Mouse (Mus musculus) MEL (cell line): ENCODE results near the gene Nt5dc2. TPM values are rescaled to one million over a fixed set of nuclear protein-coding genes. Genes with fewer than 3 reads are reported as not detected.

Source experiments
- DNase-seq: peaks from one replicate; pipeline ENCODE4 v3.0.0; 2011; ENCODE audit warnings: low read depth, low spot score
- H3K27ac ChIP-seq: 2 replicates; pipeline ENCODE4 v1.5.1; 2012; ENCODE audit warnings: low read depth, mild to moderate bottlenecking, control low read depth, low read length, moderate library complexity; ENCODE audit not compliant: control insufficient read depth
- H3K27me3 ChIP-seq, 2 experiments: fragments of 150-350 bp in 1 of 2; sonication (generic) in 1 of 2; 2 replicates each; pipeline ENCODE4 v1.6.1; 2012; ENCODE audit warnings: low read length in 2 of 2, mild to moderate bottlenecking in 2 of 2, improper control_type of control experiment in 1 of 2, moderate library complexity in 1 of 2; ENCODE audit not compliant: insufficient read depth in 2 of 2, control insufficient read depth in 1 of 2
- H3K36me3 ChIP-seq, 2 experiments: 2 replicates each; pipeline ENCODE4 v1.6.1; 2012 to 2014; ENCODE audit warnings: low read length in 2 of 2, improper control_type of control experiment in 1 of 2, inconsistent platforms in 1 of 2, mild to moderate bottlenecking in 1 of 2; ENCODE audit not compliant: insufficient read depth in 2 of 2, control insufficient read depth in 1 of 2
- H3K4me1 ChIP-seq, 2 experiments: fragments of 150-350 bp in 1 of 2; sonication (generic) in 1 of 2; 2 replicates each; pipeline ENCODE4 v1.6.1; 2012; ENCODE audit warnings: low read length in 2 of 2, improper control_type of control experiment in 1 of 2, mild to moderate bottlenecking in 1 of 2; ENCODE audit not compliant: insufficient read depth in 2 of 2, control insufficient read depth in 1 of 2
- H3K4me3 ChIP-seq, 2 experiments: fragments of 150-350 bp in 1 of 2; sonication (generic) in 1 of 2; 2 replicates each; pipeline ENCODE4 v1.5.1; 2012; ENCODE audit warnings: low read depth in 2 of 2, low read length in 2 of 2, mild to moderate bottlenecking in 2 of 2, moderate library complexity in 2 of 2, control low read depth in 1 of 2, improper control_type of control experiment in 1 of 2; ENCODE audit not compliant: control insufficient read depth in 1 of 2, insufficient read depth in 1 of 2
- H3K79me2 ChIP-seq: 2 replicates; pipeline ENCODE4 v1.6.1; 2012; ENCODE audit warnings: mild to moderate bottlenecking, low read length, moderate library complexity; ENCODE audit not compliant: control insufficient read depth, poor library complexity, insufficient read depth
- H3K9ac ChIP-seq: 2 replicates; pipeline ENCODE4 v1.6.1; 2012; ENCODE audit warnings: low read depth, mild to moderate bottlenecking, control low read depth, low read length, moderate library complexity; ENCODE audit not compliant: control insufficient read depth, poor library complexity, severe bottlenecking
- H3K9me3 ChIP-seq: fragments of 150-350 bp; sonication (generic); replicated peaks from 2 replicates; pipeline ENCODE4 v1.6.1; 2012; ENCODE audit warnings: mild to moderate bottlenecking, low read length, improper control_type of control experiment, moderate library complexity; ENCODE audit not compliant: insufficient read depth
- BHLHE40 ChIP-seq: IDR thresholded peaks from 2 replicates; pipeline ENCODE4 v1.6.1; 2012; ENCODE audit warnings: low read depth, mild to moderate bottlenecking, inconsistent platforms, low read length, improper control_type of control experiment, borderline replicate concordance
- CHD1 ChIP-seq: IDR thresholded peaks from 2 replicates; pipeline ENCODE4 v1.6.1; 2012; ENCODE audit warnings: low read depth, mild to moderate bottlenecking, inconsistent platforms, low read length, improper control_type of control experiment
- CHD2 ChIP-seq: IDR thresholded peaks from 2 replicates; pipeline ENCODE4 v1.6.1; 2011; ENCODE audit warnings: low read length, improper control_type of control experiment
- CTCF ChIP-seq, 3 experiments: IDR thresholded peaks in 2 of 3; conservative IDR thresholded peaks in 1 of 3; 2 replicates each; pipeline ENCODE4 v1.5.1; 2011 to 2012; ENCODE audit warnings: low read length in 3 of 3, low read depth in 2 of 3, mild to moderate bottlenecking in 2 of 3, improper control_type of control experiment in 1 of 3, inconsistent platforms in 1 of 3, mixed read lengths in 1 of 3, moderate library complexity in 1 of 3; ENCODE audit not compliant: control insufficient read depth in 1 of 3, insufficient read depth in 1 of 3, poor library complexity in 1 of 3, severe bottlenecking in 1 of 3
- E2F4 ChIP-seq: IDR thresholded peaks from 2 replicates; pipeline ENCODE4 v1.6.1; 2011; ENCODE audit warnings: low read depth, low read length, improper control_type of control experiment, borderline replicate concordance
- ELF1 ChIP-seq: IDR thresholded peaks from 2 replicates; pipeline ENCODE4 v1.6.1; 2014; ENCODE audit warnings: low read depth, mild to moderate bottlenecking, inconsistent platforms, low read length, improper control_type of control experiment, moderate library complexity
- ETS1 ChIP-seq: IDR thresholded peaks from 2 replicates; pipeline ENCODE4 v1.6.1; 2012; ENCODE audit warnings: low read depth, mild to moderate bottlenecking, inconsistent platforms, low read length, improper control_type of control experiment, moderate library complexity
- GATA1 ChIP-seq: IDR thresholded peaks from 2 replicates; pipeline ENCODE4 v1.6.1; 2011; ENCODE audit warnings: low read depth, low read length, improper control_type of control experiment
- HCFC1 ChIP-seq: IDR thresholded peaks from 2 replicates; pipeline ENCODE4 v1.6.1; 2012; ENCODE audit warnings: low read depth, mild to moderate bottlenecking, inconsistent platforms, low read length, improper control_type of control experiment, moderate library complexity
- MAFK ChIP-seq: IDR thresholded peaks from 2 replicates; pipeline ENCODE4 v1.6.1; 2011; ENCODE audit warnings: low read depth, mild to moderate bottlenecking, low read length, improper control_type of control experiment, borderline replicate concordance
- MEF2A ChIP-seq: IDR thresholded peaks from 2 replicates; pipeline ENCODE4 v1.6.1; 2014; ENCODE audit warnings: low read depth, mild to moderate bottlenecking, inconsistent platforms, low read length, improper control_type of control experiment; ENCODE audit not compliant: poor library complexity, insufficient replicate concordance, severe bottlenecking; ENCODE audit errors: extremely low read depth
- MXI1 ChIP-seq: IDR thresholded peaks from 2 replicates; pipeline ENCODE4 v1.6.1; 2011; ENCODE audit warnings: mild to moderate bottlenecking, low read depth, low read length, improper control_type of control experiment
- NELFE ChIP-seq: IDR thresholded peaks from 2 replicates; pipeline ENCODE4 v1.6.1; 2011; ENCODE audit warnings: low read depth, low read length, improper control_type of control experiment
- RCOR1 ChIP-seq: IDR thresholded peaks from 2 replicates; pipeline ENCODE4 v1.6.1; 2012; ENCODE audit warnings: low read depth, mild to moderate bottlenecking, inconsistent platforms, low read length, improper control_type of control experiment
- TBP ChIP-seq: IDR thresholded peaks from 2 replicates; pipeline ENCODE4 v1.8.0; 2011; ENCODE audit warnings: low read depth, low read length, improper control_type of control experiment
- USF2 ChIP-seq, 2 experiments: IDR thresholded peaks; 2 replicates each; pipeline ENCODE4 v1.6.1; 2011 to 2012; ENCODE audit warnings: improper control_type of control experiment in 2 of 2, low read length in 2 of 2, borderline replicate concordance in 1 of 2, inconsistent platforms in 1 of 2, low read depth in 1 of 2, mild to moderate bottlenecking in 1 of 2; ENCODE audit not compliant: insufficient read depth in 1 of 2
- ZNF384 ChIP-seq: IDR thresholded peaks from 2 replicates; pipeline ENCODE4 v1.6.1; 2012; ENCODE audit warnings: low read depth, mild to moderate bottlenecking, inconsistent platforms, low read length, improper control_type of control experiment
- polyA plus RNA-seq, 2 experiments: library from polyadenylated mRNA; stranded (reverse) in 1 of 2; unstranded in 1 of 2; fragments of >175 nt in 1 of 2; fragments of >200 nt in 1 of 2; gene quantifications; 2 replicates each; pipeline versions ENCODE4 v1.2.1 to v1.2.4; 2012; ENCODE audit warnings: low replicate concordance in 2 of 2, low read depth in 1 of 2; ENCODE audit not compliant: insufficient read length in 2 of 2, insufficient read depth in 1 of 2, missing spikeins in 1 of 2
- total RNA-seq: library from RNA; depleted of rRNA; stranded (reverse); fragments of 300-350 nt; gene quantifications from 2 replicates; pipeline ENCODE4 v1.2.3, GENCODE M21; 2012

Gene Nt5dc2
- total and polyA plus RNA-seq, 3 experiments: 168 to 349 (median 291) TPM

DNA sequence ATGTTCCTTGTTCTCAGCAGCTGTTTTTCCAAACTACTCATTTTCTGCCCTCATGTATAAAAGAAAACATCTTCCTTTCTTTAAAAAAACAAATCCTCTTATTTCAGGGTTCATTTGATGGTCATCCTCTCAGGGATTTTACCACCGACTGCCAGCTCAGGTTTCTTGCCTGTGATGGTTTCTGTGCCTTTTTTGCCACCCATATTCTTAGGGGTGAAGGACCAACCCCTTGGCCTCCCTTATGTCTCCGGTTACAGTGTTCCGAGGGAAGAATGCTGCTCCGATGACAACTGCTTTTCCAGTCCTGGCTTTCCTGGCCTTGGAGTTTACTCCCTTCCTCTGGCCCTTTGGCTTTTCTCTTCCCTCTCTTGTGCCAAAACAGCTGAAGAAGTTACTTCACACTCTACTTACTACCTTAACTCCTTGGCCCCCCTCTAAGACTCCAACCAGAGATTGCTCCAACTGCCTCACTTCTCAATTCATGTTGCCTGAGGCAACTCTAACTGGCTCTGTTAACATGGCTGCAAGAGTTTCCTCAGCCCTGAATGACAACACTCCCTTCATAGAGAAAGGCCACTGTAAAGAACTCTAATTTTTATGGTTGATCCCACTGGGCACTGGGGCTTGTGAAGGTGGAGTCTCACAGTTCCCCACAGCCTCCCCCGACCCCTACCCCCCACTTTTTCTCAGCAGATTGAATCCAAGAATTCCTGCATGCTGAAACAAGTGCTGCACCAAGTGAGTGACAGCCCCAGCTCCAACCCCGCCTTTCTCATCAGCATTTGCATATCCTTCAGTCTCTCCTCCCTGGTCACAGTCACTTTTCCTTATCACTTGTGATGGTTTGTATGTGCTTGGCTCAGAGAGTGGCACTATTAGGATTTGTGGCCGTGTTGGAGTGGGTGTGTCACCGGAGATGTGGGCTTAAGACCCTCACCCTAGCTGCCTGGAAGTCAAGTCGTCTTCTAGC, 5.5 kb upstream of the Nt5dc2 start:
- Histone ChIP-seq H3K9ac (no peak overlapping the region), H3K9me3 (no peaks in the 10 kb centered on the region), H3K27ac (no peak overlapping the region), H3K79me2 (peaks cover 19% of the 10 kb centered on the region), H3K4me1 (peaks cover 3 to 27% of the 10 kb centered on the region in 2 experiments), H3K4me3 (no peak overlapping the region), H3K27me3 (no peaks in the 10 kb centered on the region), H3K36me3 (peaks cover 6% of the 10 kb centered on the region in 2 experiments)
- DNase-seq: peak; percentile 64
- TF ChIP-seq GATA1: 0 out of 2 replicates have a peak, but pooled peaks have one; percentile 3
- no peak for TF ChIP-seq ELF1
- TF ChIP-seq MAFK: no peak
- no peak for TF ChIP-seq MXI1
- TF ChIP-seq ZNF384: no peak
- no peak for TF ChIP-seq USF2 (IDR thresholded peaks at IDR 0.05; ENCODE audit: borderline replicate concordance in 1 of 2, insufficient read depth in 1 of 2, low read depth in 1 of 2, low read length in 2 of 2)
- no peak for TF ChIP-seq CHD1

- 0 out of 2 replicates have a peak overlapping the region, but pooled peaks have one; percentile 34 for H3K9ac ChIP-seq
- no peaks in the 10 kb centered on the region for H3K27me3 ChIP-seq
- TF ChIP-seq BHLHE40 (no peak), TBP (no peak), MEF2A (no peak), CHD2 (no peak), USF2 (IDR thresholded peaks at IDR 0.05; ENCODE audit: borderline replicate concordance in 1 of 2, insufficient read depth in 1 of 2, low read depth in 1 of 2, low read length in 2 of 2) (no peak), NELFE (no peak), ELF1 (no peak), ETS1 (no peak), ZNF384 (no peak), GATA1 (no peak), CHD1 (no peak), HCFC1 (no peak), MXI1 (no peak), CTCF (IDR thresholded peaks at IDR 0.05 in 2 of 3, conservative IDR thresholded peaks at IDR 0.05 in 1 of 3; ENCODE audit: control insufficient read depth in 1 of 3, insufficient read depth in 1 of 3, low read depth in 2 of 3, low read length in 3 of 3, poor library complexity in 1 of 3, severe bottlenecking in 1 of 3) (no peak), MAFK (no peak), RCOR1 (no peak), E2F4 (no peak)
- TF ChIP-seq, all 39 proteins: peak for 0
- Histone ChIP-seq H3K79me2 (peaks cover 27% of the 10 kb centered on the region), H3K9me3 (no peaks in the 10 kb centered on the region), H3K4me1 (peaks cover 3 to 31% of the 10 kb centered on the region in 2 experiments), H3K4me3 (0 out of 4 replicates have a peak overlapping the region, but pooled peaks of 1 of the 2 experiments have one; percentile 8), H3K27ac (no peak overlapping the region), H3K36me3 (peaks cover 4 to 6% of the 10 kb centered on the region in 2 experiments)
- no peak for DNase-seq
Observed at GRCm38 (mm10) chr14:31126826-31127225, 4.0 kb upstream of the Nt5dc2 start.
